Mouse (Mus musculus) hindbrain, embryonic 15.5 days (tissue): ENCODE data around the gene Mus81. TPM values are rescaled to one million over a fixed set of nuclear protein-coding genes. Genes with fewer than 3 reads are reported as not detected.

Experiments
- ATAC-seq: fragments of 200-750 bp; cut with Nextera tagmentation; 2 replicates; pipeline ENCODE4 v1.8.0; 2017; ENCODE audit warnings: low read depth, moderate number of reproducible peaks, moderate TSS enrichment; ENCODE audit not compliant: low FRiP score
- H3K27ac ChIP-seq: fragments of 300-500 bp; sonication (generic); replicated peaks from 2 replicates; pipeline ENCODE4 v1.5.1; 2015; ENCODE audit warnings: mild to moderate bottlenecking, inconsistent platforms
- H3K27me3 ChIP-seq: fragments of 300-500 bp; sonication (generic); 2 replicates; pipeline ENCODE4 v1.6.1; 2015; ENCODE audit warnings: control low read depth, inconsistent platforms
- H3K36me3 ChIP-seq: fragments of 300-500 bp; sonication (generic); 2 replicates; pipeline ENCODE4 v1.6.1; 2015; ENCODE audit warnings: control low read depth, inconsistent platforms
- H3K4me1 ChIP-seq: fragments of 300-500 bp; sonication (generic); replicated peaks from 2 replicates; pipeline ENCODE4 v1.6.1; 2015; ENCODE audit warnings: control low read depth, inconsistent platforms
- H3K4me2 ChIP-seq: fragments of 300-500 bp; sonication (generic); 2 replicates; pipeline ENCODE4 v1.6.1; 2015; ENCODE audit warnings: moderate library complexity, mild to moderate bottlenecking, inconsistent platforms
- H3K4me3 ChIP-seq: fragments of 300-500 bp; sonication (generic); 2 replicates; pipeline ENCODE4 v1.5.1; 2015; ENCODE audit warnings: mild to moderate bottlenecking, inconsistent platforms
- H3K9ac ChIP-seq: fragments of 300-500 bp; sonication (generic); 2 replicates; pipeline ENCODE4 v1.6.1; 2015; ENCODE audit warnings: inconsistent platforms
- H3K9me3 ChIP-seq: fragments of 300-500 bp; sonication (generic); 2 replicates; pipeline ENCODE4 v1.6.1; 2016; ENCODE audit warnings: control low read depth, inconsistent platforms
- WGBS: fragments of 180-500 bp; shearing (Covaris S2); methylation state at CpG from one replicate; pipeline ENCODE4 v1.1.7; 2015; 5-methylcytosine and 5-hydroxymethylcytosine counted together
- polyA plus RNA-seq: library from polyadenylated mRNA; unstranded; fragments of >200 nt; fragmentation: Nextera tagmentation; extraction: Ambion mirVana; gene quantifications from 2 replicates; pipeline ENCODE4 v1.2.1, GENCODE M21; 2015

Mus81 gene
- 49.2 TPM in 2 replicates for polyA plus RNA-seq

DNA sequence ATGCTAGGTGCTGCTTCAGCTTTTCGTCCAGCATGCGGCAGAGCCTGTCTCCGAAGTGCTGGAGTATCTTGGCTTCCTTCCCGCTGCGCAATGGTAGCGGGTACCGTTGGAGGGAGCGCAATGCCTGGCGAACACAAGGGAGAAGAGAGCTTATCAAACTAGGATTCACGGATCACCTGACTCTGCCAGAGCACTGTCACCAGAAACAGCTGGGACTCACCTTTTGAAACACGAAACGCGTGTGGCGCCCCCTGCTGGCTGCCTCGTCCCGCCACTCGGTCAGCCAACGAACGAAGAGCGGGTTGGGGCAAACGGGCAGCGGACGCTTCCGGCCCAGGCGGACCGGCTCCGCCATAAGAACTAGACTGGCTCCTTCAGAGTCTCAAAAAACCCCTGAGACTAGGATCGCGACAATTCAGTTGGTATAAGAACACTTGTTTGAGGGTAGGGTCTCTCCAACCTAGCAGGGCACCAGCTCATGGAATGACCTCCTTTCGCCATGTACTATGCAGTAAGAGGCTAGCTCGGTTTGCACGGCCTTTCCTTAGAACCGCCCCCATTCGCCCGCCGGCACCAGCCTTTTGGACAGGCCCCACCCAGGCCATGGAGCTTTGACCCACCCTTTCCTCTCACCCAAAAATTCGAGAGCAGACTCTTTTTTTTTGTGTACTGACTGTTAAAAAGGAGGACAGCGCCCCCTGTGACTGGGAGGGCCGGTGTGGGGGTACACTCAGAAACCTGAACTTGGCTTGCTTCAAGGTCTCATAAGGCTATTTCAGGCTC is at the start of gene Mus81:
Gene Mus81 (minus strand): TSS at position 635 of the 783 bp plus-strand sequence.
- Histone ChIP-seq H3K27ac (peak within 1 kb of the TSS; percentile 97), H3K9me3 (no peaks in the 10 kb centered on the region), H3K4me1 (peaks cover 51% of the 10 kb centered on the region), H3K27me3 (no peaks in the 10 kb centered on the region), H3K4me2 (peak within 1 kb of the TSS; percentile 77), H3K36me3 (peaks cover 25% of the 10 kb centered on the region), H3K4me3 (peak within 1 kb of the TSS; percentile 66), H3K9ac (peak within 1 kb of the TSS; percentile 54)
- under 1% methylated on average over 39 of the region's 39 CpGs for WGBS
- ATAC-seq = peak; percentile 78

- Histone ChIP-seq H3K4me3 (no peak overlapping the region), H3K9me3 (no peaks in the 10 kb centered on the region), H3K4me2 (no peak overlapping the region), H3K4me1 (peaks cover 12% of the 10 kb centered on the region), H3K9ac (no peak overlapping the region), H3K27ac (no peak overlapping the region), H3K27me3 (0 out of 2 replicates have a peak, but pooled peaks cover 10% of the 10 kb centered on the region), H3K36me3 (no peaks in the 10 kb centered on the region)
- no peak for ATAC-seq
- WGBS = 77% methylated on average over 8 of the region's 8 CpGs
Measured at GRCm38 (mm10) chr19:5532520-5532919, 44.3 kb upstream of the Mus81 start.

GRCm38 (mm10) chr19:5530138-5530524 is 41.9 kb upstream of the Mus81 start:
- H3K9ac ChIP-seq = no peak overlapping the region
- 0 out of 2 replicates have a peak, but pooled peaks cover 5% of the 10 kb centered on the region for H3K27me3 ChIP-seq
- H3K36me3 ChIP-seq = no peaks in the 10 kb centered on the region
- H3K9me3 ChIP-seq = no peaks in the 10 kb centered on the region
- no peak for ATAC-seq
- peaks cover 12% of the 10 kb centered on the region for H3K4me1 ChIP-seq
- H3K4me2 ChIP-seq = peak overlapping the region; percentile 47
- no peak overlapping the region for H3K4me3 ChIP-seq
- no peak overlapping the region for H3K27ac ChIP-seq
- 14% methylated on average over 7 of the region's 7 CpGs for WGBS

DNA sequence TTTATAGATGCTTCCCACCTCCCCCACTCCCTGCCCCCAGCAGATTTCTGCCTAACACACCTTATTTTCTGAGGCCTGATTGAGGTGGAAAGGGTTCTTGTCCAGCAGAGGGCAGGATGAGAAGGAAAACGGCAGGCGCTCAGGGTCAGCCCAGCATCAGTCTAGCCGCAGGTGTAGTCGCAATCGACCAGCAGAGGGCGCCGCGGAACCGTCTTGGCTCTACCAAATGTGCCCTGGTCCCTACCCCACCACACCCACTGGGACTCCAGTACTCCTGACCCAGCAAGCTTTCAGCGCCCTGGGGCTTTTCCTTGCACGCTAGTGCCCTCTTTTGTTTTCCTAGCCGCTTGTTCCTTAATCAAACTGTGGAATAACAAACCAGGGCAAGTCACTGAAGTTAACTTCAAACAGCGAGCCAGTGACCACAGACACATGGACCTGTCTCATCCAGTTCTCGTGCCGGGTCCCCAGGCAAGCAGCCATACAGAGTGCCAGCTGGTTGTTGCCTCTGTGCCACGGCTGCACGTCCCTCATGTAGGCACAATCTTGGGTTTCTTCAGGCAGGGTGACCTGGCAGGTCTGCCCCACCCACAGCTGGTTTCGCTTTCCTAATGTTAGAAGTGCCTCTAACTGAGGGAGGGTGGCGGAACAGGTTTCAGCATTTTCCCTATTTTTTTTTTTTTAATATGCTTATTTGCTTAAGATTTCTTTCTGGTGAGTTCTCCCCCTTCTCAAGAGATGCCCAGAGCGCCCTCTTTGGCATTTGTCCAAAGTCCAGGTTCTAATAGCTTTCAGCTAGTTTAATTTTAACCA is 41.3 kb upstream of the Mus81 start:
- H3K9ac ChIP-seq = no peak overlapping the region
- peaks cover 12% of the 10 kb centered on the region for H3K4me1 ChIP-seq
- 10% methylated on average over 20 of the region's 20 CpGs for WGBS
- H3K27ac ChIP-seq = 0 out of 2 replicates have a peak overlapping the region, but pooled peaks have one; percentile 42
- H3K36me3 ChIP-seq = no peaks in the 10 kb centered on the region
- ATAC-seq = peak; percentile 89
- H3K4me2 ChIP-seq = peak overlapping the region; percentile 47
- H3K9me3 ChIP-seq = no peaks in the 10 kb centered on the region
- H3K27me3 ChIP-seq = 0 out of 2 replicates have a peak, but pooled peaks cover 5% of the 10 kb centered on the region
- H3K4me3 ChIP-seq = peak overlapping the region; percentile 16

DNA sequence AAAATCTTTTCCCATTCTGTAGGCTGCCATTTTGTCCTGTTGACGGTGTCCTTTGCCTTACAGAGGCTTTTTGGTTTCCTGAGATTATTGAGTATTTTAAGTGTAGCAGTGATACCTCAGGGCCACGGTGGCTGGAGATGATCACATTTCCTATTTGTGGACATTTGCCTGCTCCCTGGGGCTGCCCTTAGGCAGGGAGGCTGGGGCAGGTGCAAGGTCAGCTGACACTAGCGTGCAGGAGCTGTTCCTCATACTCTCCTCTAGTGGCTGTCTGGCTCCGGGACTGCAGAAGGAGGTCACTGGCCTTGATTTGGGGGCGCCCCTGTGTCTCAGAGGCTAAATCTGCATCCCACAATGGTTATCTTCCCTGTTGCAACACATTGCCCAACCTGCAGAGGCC is 37.0 kb upstream of the Mus81 start:
- WGBS = 80% methylated on average over 5 of the region's 5 CpGs
- no peaks in the 10 kb centered on the region for H3K36me3 ChIP-seq
- H3K4me3 ChIP-seq = no peak overlapping the region
- no peak overlapping the region for H3K4me2 ChIP-seq
- H3K27me3 ChIP-seq = no peaks in the 10 kb centered on the region
- H3K4me1 ChIP-seq = peaks cover 9% of the 10 kb centered on the region
- no peak overlapping the region for H3K27ac ChIP-seq
- H3K9ac ChIP-seq = no peak overlapping the region
- ATAC-seq = no peak
- no peaks in the 10 kb centered on the region for H3K9me3 ChIP-seq

- Histone ChIP-seq H3K36me3 (no peaks in the 10 kb centered on the region), H3K27me3 (no peaks in the 10 kb centered on the region), H3K4me2 (no peak overlapping the region), H3K27ac (no peak overlapping the region), H3K4me1 (no peaks in the 10 kb centered on the region), H3K9me3 (no peaks in the 10 kb centered on the region), H3K9ac (no peak overlapping the region), H3K4me3 (no peak overlapping the region)
- ATAC-seq = no peak
- 92% methylated on average over 3 of the region's 3 CpGs for WGBS
Measured at GRCm38 (mm10) chr19:5518721-5519120, 30.5 kb upstream of the Mus81 start.

DNA sequence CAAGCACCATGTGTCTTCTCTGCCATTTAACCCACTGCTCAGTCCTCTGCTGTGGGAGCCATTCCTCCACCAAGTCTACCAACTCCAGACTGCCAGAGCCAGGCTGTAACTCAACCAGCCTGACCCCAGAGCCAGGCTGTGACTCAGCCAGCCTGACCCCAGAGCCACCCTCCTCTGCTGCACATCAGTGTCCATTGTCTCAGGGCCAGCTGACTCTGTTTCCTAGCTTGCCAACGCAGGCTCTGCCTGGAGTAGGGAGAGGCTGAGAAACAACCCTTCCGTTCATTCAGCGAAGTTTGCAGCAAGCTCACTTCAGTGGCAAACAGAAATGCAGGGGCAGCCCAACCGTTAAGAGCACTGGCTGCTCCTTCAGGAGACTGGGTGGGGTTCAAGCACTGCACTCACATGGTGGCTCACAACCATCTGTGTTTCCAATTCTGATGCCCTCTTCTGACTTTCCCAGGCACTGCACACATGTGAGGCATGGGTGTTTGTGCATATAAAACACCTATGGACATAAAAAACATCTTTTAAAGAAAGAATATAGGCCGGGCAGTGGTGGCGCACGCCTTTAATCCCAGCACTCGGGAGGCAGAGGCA is 28.8 kb upstream of the Mus81 start:
- WGBS = 80% methylated on average over 8 of the region's 8 CpGs
- Histone ChIP-seq H3K27me3 (no peaks in the 10 kb centered on the region), H3K27ac (no peak overlapping the region), H3K4me3 (no peak overlapping the region), H3K36me3 (no peaks in the 10 kb centered on the region), H3K9ac (no peak overlapping the region), H3K4me1 (peaks cover 7% of the 10 kb centered on the region; the same call in 1 of the 2 replicates), H3K4me2 (no peak overlapping the region), H3K9me3 (no peaks in the 10 kb centered on the region)
- ATAC-seq = no peak

- Histone ChIP-seq H3K27ac (no peak overlapping the region), H3K4me2 (no peak overlapping the region), H3K27me3 (no peaks in the 10 kb centered on the region), H3K9ac (no peak overlapping the region), H3K4me3 (no peak overlapping the region), H3K36me3 (no peaks in the 10 kb centered on the region), H3K9me3 (no peaks in the 10 kb centered on the region), H3K4me1 (peaks cover 13% of the 10 kb centered on the region)
- ATAC-seq = no peak
- 66% methylated on average over 7 of the region's 7 CpGs for WGBS
Measured at GRCm38 (mm10) chr19:5515840-5516777, 27.9 kb upstream of the Mus81 start.

- 87% methylated on average over 3 of the region's 3 CpGs for WGBS
- Histone ChIP-seq H3K27me3 (no peaks in the 10 kb centered on the region), H3K4me1 (peaks cover 30% of the 10 kb centered on the region), H3K4me3 (no peak overlapping the region), H3K4me2 (no peak overlapping the region), H3K9me3 (no peaks in the 10 kb centered on the region), H3K36me3 (no peaks in the 10 kb centered on the region), H3K27ac (no peak overlapping the region), H3K9ac (no peak overlapping the region)
- ATAC-seq = no peak
Measured at GRCm38 (mm10) chr19:5513005-5513349, 24.8 kb upstream of the Mus81 start.

DNA sequence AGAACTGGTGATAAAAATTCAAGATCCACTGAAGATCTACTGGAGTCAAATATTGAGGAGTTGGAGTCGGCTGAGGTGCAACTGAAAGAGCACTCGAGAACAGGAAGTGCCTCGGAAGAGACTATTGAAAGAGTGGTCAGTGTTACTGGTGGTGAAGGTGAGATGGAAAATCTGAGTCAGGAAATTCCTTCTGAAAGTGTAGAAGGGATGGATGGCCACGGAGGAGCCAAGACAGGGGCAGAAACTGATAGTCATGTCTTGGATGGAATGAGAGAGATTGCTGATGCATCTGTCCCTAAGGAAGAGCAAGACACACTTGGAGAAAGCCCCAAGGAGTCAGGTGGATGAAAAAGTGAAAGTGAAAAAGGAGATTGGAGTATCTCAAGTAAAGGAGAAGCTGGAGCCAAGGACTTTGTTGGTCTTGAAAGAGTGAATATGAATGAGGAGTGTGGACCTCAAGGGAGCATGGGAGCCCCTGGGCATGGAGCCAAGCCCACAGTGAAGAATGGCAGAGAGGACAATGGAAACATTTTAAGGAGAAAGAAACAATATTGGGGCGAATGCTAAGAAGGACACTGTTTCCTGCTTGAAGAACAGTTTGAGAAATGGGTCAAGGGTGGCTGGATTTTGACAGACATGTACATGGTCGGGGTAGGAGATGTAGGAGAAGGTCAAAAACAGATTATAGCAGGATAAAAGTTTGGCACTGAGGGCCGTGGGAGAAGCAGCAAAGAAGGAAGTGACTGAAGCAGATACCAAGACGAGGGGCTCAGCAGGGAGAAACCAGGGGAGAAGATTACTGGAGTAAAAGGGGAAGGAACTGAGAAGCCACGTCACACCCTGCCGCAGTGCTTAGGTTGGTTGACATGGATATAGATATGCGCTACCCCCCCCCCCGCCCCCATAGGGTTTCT is 24.1 kb upstream of the Mus81 start:
- Histone ChIP-seq H3K9ac (no peak overlapping the region), H3K27ac (no peak overlapping the region), H3K9me3 (no peaks in the 10 kb centered on the region), H3K4me3 (no peak overlapping the region), H3K36me3 (no peaks in the 10 kb centered on the region), H3K4me2 (peak overlapping the region; percentile 5), H3K4me1 (peaks cover 30% of the 10 kb centered on the region), H3K27me3 (no peaks in the 10 kb centered on the region)
- 78% methylated on average over 12 of the region's 12 CpGs for WGBS
- ATAC-seq = no peak
